Mouse (Mus musculus): ENCODE data around the gene Snrnp27. TPM values are rescaled to one million over a fixed set of nuclear protein-coding genes. Genes with fewer than 3 reads are reported as not detected.

Gene Snrnp27
- polyA plus RNA-seq, 2 experiments from 2014 or later = 108 to 114 TPM

Other genes starting within 250 kb of the Snrnp27 start
- 10 to 100 TPM; 25.1 to 26.1 TPM for gene C87436, start 246.1 kb downstream of the Snrnp27 start, polyA plus RNA-seq (2017; shearing (Covaris generic))
- 10 to 100 TPM; 35.3 to 39.2 TPM for gene Pcbp1, start 158.2 kb downstream of the Snrnp27 start, polyA plus RNA-seq (2017; shearing (Covaris generic))
- under 1 TPM; 0.29 to 0.31 TPM for gene Asprv1, start 56.4 kb downstream of the Snrnp27 start, polyA plus RNA-seq (2017; shearing (Covaris generic))
- gene Mxd1, start 15.4 kb downstream of the Snrnp27 start, polyA plus RNA-seq (2017; shearing (Covaris generic)) = 10 to 100 TPM; 18.6 to 18.7 TPM
- 10 to 100 TPM; 10.8 to 12.8 TPM for gene Gmcl1, start 48.9 kb upstream of the Snrnp27 start, polyA plus RNA-seq (2017; shearing (Covaris generic))
- 10 to 100 TPM; 25.2 to 29.7 TPM for gene Anxa4, start 109.1 kb upstream of the Snrnp27 start, polyA plus RNA-seq (2017; shearing (Covaris generic))
- 10 to 100 TPM; 20.8 to 23.4 TPM for gene Aak1, start 165.0 kb upstream of the Snrnp27 start, polyA plus RNA-seq (2017; shearing (Covaris generic))